Mouse (Mus musculus) urinary bladder, postnatal 14 days (tissue): Measurements from ENCODE around the gene Cyp1a1.

Experiments
- DNase-seq: peaks from one replicate; pipeline ENCODE4 v3.0.0; 2021; ENCODE audit warnings: low spot score

Gene Cyp1a1

DNA sequence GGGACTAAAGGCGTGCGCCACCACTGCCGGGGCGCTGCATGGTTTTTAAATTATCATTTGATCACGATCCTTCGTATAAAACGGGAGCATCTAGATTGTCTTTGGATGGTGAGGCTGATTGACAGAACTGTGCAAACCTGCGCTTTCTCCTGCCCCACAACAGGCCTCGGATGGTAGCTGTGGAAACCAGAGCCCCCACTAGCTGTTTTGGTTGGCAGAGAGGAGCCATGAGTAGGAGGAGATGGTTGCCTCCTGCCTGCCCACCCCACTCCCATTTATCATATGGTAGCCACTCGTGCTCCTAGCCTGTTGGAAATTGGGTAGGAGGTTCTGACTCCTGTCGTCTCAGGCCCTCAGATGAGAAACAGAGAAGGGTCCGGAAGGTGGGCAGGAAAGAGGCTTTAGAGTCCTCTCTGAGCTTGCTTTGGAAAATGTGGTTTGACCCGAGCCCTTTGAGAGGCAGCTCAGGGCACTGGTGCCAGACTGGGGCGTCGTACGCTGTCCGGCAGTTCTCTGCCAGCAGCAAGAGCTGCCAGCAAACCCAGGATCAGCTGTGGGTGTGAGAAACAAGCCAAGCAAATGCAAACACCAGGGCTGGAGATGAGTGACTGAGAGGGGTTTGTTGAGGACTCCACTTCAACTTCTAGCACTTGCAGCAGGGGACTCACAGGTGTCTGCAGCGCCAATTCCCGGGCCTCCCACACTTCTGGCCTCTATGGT is 30.9 kb upstream of the Cyp1a1 start:
- DNase-seq: no peak

DNA sequence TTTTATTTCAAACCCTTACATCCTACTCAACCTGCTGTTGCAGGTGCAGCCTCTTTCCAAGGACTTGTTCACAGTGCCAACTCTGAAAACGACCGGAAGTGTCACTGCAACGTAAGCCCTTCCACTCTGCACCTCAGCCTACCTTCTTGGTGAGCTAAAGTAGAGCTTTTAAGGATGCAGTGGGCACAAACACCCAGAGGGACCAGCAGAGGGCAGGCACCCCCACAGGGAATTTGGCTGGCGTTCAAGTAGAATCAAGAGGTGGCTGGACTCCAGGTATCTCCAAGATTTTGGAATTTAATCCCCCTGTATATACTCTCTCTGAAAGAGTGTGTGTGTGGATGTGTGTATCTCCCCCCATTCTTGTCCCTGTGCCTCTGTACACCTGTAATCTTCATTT is 29.9 kb upstream of the Cyp1a1 start:
- no peak for DNase-seq

DNA sequence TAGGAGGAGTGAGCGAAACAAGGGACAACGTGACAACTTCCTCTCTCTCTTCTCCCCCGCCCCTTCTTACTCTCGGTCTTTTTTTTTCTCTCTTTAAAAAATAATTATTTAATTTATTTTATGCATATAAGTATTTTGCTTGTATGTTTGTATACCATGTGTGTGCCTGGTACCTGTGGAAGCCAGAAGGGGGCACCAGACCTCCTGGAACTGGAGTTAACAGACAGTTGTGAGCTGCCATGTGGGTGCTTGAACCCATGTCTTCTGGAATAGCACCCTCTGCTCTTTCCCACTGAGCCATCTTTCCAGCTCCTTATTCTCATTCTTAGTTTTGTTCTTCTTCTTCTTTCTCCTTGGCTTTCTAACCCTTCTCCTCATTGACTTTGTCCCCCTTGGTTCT is 28.8 kb upstream of the Cyp1a1 start:
- DNase-seq: no peak

DNA sequence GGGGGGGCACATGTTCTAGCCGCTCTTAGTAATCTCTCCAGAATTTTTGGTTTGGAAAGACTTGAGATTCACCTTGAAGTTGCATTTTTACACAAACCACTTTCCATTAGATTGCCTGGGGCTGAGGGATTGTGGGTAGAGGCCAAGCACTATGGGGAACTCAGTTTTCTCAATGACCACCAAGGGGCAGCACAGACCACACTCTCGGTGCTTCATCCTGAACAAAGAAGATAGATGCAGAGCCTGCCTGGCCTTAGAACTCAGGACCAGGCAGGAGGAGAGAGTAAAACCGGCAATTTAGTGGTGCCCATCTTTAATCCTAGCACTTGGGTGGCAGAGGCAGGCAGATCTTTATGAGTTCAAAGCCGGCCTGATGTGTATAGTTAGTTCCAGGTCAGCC is 28.0 kb upstream of the Cyp1a1 start:
- peak; percentile 75 for DNase-seq

DNA sequence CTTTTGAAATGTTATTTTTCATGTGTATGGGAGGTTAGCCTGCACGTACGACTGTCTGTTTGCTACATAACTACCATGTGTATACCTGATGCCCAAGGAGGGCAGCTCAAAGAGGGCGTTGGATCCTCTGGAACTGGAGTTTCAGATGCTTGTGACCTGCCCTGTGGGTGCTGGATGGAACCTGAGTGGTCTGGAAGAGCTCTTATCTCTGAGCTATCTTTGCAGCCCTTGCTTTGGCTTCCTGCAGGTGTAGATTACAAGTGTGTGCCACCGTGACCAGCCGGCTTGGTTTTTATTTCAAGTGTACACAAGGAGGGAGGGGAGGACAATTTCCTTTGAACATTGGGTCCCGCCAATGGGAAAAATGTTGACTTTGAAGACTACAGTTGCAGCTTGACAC is 27.2 kb upstream of the Cyp1a1 start:
- DNase-seq: no peak

DNA sequence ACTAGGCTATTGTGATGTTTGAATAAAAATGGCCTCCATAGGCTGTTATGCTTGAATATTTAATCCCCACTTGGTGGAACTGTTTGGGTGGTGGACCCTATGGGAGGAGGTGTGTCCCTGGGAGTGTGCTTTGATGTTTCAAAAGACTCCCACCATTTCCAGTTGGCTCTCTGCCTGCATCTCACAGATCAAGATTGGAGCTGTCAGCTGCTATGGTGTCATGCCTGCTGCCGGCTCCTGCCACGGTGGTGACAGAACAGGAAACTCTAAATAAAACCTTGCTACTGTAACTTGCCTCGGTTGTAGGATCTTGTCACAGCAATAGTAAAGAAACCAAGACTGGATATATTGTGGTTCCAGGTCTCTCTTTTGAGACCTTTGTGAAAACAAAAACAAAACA is 26.2 kb upstream of the Cyp1a1 start:
- DNase-seq: no peak

DNA sequence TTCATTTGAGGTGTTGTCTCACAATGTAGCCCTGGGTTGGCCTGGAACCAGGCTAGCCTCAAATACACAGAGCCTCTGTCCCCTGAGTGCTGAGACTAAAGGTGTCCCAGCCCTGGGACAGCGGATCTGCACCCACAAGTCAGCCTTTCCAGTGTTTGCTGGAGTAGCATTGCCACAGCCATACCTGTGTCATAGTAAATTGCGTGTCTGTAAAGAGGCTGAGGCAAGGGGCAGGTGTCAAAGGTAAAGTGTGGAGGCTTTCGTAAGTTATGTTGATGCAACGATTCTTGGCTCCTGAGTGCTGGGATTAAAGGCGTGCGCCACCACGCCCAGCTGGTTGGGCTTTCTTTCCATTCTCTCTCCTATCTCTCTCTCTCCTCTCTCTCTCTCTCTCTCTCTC is 23.1 kb upstream of the Cyp1a1 start:
- DNase-seq: no peak

DNA sequence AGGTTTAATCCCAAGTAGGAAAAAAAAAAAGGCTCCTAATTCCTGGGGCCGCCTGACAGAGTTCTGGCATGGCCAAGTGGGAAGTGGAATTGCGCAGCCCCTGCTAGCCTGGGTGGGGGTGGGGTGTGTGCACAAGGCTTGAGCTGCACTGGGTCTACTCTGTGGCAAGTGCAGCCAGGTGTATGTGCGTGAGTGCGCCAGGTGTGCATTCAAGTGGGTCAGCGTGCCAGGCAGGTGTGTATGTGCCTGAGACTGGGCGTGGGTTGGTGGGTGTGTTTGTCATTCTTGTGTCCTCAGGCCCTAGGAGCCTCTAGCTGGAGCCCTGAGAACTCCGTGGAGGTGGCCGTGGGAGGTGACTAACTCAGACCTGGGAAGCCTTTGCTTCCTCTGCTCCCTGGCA is 21.2 kb upstream of the Cyp1a1 start:
- no peak for DNase-seq

DNA sequence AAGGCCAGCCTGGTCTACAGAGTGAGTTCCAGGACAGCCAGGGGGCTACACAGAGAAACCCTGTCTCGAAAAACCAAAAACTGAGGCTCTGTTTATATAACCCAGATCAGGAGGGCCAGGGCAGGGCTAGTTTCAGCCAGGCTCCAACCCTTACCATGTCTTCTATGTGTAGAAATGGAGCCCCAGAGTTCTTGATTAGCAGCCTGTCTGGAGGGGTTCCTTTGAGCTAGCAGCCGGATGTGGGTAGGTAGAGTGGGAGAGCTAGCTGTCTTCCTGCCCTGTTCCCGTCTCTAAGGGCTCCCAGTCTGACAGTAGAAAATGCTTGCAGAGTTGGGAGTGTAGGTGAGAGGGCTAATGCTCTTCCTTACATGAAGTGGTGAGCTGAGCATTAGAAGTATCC is 20.6 kb upstream of the Cyp1a1 start:
- DNase-seq: no peak

DNA sequence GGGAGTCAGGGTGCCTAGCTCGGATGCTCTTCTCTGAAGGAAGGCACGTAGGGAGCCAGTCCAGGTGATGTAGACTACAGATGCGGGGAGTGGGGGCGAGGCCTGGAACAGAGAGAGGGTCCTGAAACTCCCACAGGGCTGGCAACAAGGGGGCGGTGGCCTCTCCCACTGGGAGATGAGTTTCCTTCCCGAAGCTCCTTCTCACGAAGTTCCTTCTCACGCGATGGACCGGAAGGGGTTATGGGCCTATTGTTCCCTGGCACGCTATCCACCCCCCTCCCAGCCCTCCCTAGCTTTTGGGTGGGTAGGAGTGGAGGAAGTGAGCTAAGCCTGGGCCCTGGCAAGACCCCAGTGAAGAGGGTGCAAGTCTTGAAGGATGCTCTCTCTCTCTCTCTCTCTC is 19.9 kb upstream of the Cyp1a1 start:
- DNase-seq: no peak

DNA sequence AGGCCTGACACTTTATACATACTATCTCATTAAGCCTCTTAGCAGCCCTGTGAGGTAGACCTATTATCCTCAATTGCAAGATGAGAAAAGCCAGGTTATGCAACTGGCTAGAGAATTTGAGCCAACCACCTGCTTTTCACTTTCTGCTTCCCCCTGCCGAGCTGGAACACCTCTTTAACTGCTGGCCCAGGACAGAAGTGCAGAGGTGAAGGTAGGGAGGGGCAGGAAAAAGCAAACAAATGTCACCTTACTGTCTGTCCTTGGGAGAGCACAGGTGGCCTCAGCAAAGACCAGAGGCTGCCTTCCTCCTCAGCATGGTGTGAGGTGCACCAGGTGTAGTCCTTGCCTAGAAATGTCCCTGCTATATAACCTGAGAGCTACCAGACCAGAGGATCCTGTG is 19.5 kb upstream of the Cyp1a1 start:
- DNase-seq: no peak

DNA sequence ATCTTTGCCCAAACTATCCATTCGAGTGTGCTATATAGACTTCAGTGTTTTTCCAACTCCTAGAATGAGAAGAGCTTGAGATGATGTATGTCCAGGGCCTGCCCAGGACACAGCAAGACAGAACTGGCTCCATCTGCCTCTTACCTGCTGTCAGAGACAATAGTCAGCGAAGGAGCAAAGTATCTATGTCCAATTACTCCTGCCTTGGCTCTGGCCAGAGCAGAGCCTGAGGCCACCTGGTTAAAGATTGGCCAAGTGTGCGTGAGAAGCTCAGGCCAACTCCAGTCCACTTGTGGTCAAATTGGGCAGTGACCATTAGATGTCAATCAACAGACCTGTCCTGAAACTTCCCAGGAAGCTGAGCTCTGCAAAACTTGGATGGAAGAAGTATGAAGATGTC is 18.2 kb upstream of the Cyp1a1 start:
- DNase-seq: no peak

DNA sequence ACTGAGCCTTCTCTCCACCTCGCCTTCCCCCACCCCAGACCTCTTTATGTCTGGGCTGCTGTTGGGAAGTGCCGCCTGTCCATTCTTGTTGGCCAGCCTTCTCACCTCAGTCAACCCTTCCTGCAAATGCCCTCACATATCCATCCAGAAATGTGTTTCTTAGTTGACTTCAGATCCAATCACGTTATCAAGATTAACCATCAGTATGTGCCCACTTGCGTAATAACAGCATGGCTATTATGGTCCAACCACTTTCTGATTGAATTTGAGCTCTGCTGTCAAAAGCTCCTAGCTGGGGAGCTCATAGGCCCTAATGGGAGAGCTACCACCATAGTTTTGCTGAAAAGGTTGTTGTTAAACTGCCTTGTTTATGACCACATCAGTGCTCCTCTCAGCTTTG is 16.7 kb upstream of the Cyp1a1 start:
- DNase-seq: no peak

DNA sequence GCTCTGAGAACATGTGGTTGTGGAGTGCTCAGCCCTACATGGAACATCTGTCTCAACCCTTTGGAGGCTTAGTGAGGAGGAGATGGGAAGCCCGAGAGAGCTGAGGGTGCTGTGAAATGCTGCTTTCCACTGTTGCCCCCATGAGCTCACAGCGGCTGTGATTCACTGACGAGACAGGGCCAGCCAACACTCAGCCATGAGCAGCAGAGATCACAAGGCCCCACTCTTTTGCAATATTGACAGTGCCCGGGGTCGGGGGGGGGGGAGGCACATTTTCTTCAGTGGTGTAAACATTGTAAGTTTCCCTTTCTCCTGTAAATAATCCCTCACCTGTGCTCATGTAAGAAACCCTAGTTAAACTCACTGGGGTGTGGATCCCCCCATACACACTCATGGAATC is 16.2 kb upstream of the Cyp1a1 start:
- DNase-seq: no peak

DNA sequence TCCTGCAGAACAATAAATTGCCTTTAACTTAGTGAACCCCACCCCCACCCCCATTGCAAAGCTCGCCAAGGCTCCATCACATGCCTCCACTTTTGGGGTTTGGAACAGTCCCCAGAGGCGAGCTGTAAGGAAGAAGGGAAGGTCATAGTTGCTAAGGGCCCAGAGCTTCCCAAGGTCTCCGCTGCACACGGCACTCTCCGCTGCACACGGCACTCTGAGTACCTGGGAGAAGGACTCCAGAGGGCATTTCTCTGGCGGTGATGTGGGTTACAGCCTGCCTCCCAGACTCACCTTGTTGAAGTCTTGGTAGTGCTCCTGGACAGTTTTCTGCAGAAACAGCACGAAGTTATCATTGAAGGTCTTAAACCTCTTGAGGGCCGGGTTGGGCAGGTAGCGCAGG is 6.3 kb upstream of the Cyp1a1 start:
- DNase-seq: no peak

DNA sequence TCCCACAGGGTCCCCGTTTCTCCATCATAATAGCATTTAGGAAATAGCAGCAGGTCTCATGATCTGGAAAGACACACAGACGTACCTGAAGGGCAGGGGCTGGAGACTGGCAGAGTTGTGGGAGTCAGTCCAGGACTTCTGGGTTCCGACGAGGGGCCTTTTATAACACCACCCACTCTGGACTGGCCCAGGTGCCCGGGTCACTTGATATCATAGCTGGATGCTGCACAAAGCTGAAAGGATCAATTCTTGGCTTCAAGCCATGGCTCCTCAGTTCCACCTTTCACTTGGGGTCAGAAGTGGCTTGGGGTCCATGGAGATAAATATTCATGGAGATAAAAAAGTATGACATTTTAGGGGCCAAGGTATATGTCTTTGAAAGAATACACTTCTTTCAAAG is 4.2 kb upstream of the Cyp1a1 start, which contains the start of gene Cyp1a2:
Cyp1a2 (minus strand) TSS at position 184 of the 400 bp plus-strand sequence.
- no peak for DNase-seq

DNA sequence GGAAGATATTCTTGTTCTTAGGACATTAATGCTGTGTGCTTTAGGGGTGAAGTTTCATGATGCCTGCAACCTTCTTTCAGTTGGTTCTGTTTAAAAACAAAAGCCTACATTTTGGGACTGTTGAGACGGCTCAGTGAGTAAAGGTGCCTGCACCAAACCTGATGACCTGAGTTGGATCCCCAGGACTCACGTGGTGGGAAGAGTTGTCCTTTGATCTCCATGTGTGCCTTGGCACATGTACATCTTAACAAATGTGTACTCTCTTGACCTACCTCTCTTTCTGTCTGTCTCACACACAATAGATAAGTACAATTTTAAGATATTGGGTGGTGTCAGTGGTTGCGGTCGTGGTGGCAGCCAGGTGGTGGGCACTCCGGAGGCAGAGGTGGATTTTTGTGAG is 1.7 kb upstream of the Cyp1a1 start:
- no peak for DNase-seq

DNA sequence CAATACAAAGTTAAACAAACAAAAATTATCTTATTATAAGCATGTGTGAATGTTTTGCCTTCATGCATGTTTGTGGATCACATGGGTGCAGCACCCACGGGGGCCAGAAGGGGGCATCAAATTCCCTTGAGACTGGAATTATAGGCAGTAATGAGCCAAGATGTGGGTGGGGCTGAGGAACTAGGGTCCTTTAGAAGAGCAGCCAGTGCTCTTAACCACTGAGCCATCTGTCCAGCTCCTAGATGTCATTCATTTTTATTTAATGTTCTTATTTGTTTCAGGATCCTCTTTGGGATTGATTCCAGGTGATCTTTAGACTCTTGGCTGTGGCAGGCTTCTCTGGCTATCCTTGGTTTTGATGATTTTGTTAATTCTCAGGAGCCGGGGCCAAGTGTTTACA is 430 bp downstream of the Cyp1a1 start:
- peak; percentile 24 for DNase-seq

DNA sequence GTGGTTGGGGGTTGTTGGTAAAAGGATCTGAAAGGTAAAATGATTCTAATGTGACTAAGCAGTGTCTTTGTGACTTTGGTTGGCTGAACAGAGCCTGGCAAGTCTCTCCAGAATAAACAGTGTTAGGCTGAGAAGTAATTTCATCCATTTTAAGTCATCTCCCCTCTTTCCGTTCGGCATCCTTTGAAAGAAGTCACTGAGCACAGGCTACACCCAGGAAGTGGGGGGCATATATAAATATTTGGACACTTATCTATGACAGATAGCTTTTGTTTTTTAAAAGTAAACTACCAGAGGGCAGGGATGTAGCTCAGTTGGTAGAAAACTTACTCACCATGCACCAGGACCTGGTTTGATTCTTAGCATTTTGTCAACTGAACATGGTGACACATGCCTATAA is 878 bp downstream of the Cyp1a1 start:
- no peak for DNase-seq

DNA sequence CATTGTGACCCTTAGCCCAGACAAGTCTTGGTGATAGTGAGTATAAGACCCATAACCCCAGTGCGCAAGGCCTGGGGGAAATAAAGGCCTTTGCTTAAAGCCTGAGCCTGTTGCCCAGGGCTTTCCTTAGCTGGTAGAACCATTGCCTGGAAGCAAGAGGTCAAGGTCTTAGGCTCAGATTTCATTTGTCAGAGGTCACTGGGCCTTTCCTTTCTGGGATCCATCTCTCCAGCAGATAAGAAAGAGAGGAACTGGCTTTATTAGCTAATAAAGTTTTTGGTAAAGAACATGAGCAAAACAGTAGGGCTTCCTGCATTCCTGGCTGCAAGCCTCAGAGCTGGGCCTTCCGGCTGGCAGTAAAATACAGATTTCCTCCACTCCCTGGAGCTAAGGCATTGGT is 6.4 kb downstream of the Cyp1a1 start:
- DNase-seq: no peak

DNA sequence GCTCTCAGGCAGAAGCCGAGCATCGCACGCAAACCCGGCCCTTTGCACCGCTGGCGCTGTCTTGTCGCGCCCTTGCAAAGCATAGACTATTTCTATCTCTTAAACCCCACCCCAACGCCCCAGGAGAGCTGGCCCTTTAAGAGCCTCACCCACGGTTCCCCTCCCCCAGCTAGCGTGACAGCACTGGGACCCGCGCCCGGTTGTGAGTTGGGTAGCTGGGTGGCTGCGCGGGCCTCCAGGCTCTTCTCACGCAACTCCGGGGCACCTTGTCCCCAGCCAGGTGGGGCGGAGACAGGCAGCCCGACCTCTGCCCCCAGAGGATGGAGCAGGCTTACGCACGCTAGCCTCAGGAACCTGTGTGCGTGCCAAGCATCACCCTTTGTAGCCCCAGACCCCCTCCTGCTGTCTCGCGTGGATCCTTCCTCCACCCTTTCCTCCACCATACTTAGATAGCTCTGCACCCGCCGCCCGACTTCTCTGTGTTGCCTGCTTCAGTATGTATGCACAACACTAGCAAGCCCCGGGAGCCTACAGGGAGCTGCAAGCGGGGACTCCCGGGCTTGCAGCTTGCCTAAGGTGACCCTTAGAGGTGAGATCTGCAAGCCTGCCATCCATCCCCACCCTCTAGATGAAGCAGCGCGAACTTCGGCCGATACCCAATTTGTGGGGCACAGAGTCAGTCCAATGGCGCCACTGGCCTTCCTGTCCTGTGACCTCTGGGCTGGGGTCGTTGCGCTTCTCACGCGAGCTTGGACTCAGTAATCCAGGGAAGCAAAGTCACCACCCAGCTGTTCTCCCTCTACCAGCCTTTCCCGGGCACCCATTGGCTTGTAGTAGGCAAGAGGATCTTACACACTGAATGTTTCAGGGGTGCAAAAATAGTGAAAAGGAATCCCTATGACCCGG is 8.9 kb downstream of the Cyp1a1 start:
- peak; percentile 44 for DNase-seq

DNA sequence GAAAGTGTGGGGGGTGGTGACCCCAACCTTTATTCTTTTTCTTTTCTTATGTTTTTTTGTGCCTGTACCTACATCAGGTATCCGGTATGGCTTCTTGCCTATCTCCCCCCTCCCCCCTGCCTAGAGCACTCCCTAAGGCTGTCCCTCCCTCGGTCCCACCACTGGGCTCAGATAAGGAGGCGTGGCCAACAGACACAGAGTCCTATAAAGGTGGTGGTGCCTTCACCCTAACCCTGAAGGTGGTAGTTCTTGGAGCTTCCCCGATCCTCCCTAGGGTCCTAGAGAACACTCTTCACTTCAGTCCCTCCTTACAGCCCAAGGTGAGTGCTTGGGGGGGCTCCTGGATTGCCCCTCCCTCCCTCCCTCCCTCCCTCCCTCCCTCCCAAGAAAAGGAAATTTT is 9.7 kb downstream of the Cyp1a1 start:
- DNase-seq: no peak

DNA sequence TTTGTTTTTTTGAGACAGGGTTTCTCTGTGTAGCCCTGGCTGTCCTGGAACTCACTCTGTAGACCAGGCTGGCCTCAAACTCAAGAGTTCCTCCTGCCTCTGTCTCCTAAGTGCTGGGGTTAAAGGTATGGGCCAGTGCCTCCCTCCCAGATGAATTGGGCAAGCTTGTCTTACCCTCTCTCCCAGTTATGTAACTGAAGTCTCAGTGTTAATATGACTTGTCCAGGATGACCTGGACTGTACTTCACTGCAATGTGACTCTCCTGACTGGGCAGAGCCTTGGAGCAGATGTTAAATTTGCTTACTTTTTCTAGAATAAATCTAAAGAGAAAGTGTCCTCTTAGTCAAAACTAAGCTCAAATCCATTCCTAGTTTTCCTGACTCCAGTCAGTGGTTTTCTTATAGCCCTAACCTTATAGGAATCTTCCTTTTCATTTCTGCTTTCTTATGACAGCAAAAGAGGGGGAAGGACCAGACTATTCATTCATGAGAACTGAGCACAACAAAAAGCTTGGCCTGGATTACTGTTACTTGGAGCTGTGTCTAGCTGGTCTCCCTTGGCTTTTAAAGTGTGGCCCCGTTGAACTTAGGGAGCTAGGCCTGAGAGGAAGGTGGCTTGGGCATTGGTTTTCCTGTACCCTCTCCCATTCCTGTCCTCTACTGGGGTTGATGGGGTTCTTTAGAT is 10.9 kb downstream of the Cyp1a1 start:
- DNase-seq: no peak
